Mouse (Mus musculus) hematopoietic stem cell, adult 5-6 weeks (primary cell): Measurements from ENCODE around the gene Milr1. TPM values are rescaled to one million over a fixed set of nuclear protein-coding genes. Genes with fewer than 3 reads are reported as not detected.
"Not testable (repeated sequence)": the region's sequence is repeated elsewhere in the genome, so short reads cannot be mapped to it uniquely, and the experiment has no call there.

Experiments
- ATAC-seq, 2 experiments: fragments of 125-278 bp in 1 of 2; replicated peaks in 1 of 2; 2 replicates each; pipeline ENCODE4 v1.8.0; 2016 to 2017; ENCODE audit warnings: inconsistent platforms in 2 of 2, mild to moderate bottlenecking in 2 of 2, moderate number of reproducible peaks in 2 of 2, low read depth in 1 of 2, moderate TSS enrichment in 1 of 2; ENCODE audit not compliant: low FRiP score in 2 of 2, poor library complexity in 2 of 2, severe bottlenecking in 2 of 2, insufficient read depth in 1 of 2, low TSS enrichment in 1 of 2
- total RNA-seq: library from RNA; stranded (forward); fragments of 172-1452, 232-1000 nt; gene quantifications from 2 replicates; pipeline ENCODE4 v1.2.3, GENCODE M21; 2017

The Milr1 gene
- 50.2 and 51.9 TPM in 2 replicates for total RNA-seq

GRCm38 (mm10) chr11:106751039-106752018, at the start of gene Milr1:
Gene Milr1, plus strand, starts transcription at chr11:106751226.
- ATAC-seq: peak; percentile 42 to 52

- no peak for ATAC-seq
These were observed 49.4 kb upstream of the Milr1 start for GRCm38 (mm10) chr11:106701589-106701988.

GRCm38 (mm10) chr11:106702584-106702983, 48.4 kb upstream of the Milr1 start:
- no peak for ATAC-seq

GRCm38 (mm10) chr11:106703931-106704330, 47.1 kb upstream of the Milr1 start:
- no peak for ATAC-seq

GRCm38 (mm10) chr11:106704399-106705111, 46.5 kb upstream of the Milr1 start:
- no peak for ATAC-seq

GRCm38 (mm10) chr11:106706212-106706611, 44.8 kb upstream of the Milr1 start:
- ATAC-seq: no peak

- no peak for ATAC-seq
These were observed 43.9 kb upstream of the Milr1 start for GRCm38 (mm10) chr11:106707085-106707484.

GRCm38 (mm10) chr11:106707866-106708265, 43.2 kb upstream of the Milr1 start:
- no peak for ATAC-seq

GRCm38 (mm10) chr11:106709227-106709985, 41.6 kb upstream of the Milr1 start:
- no peak for ATAC-seq

- no peak for ATAC-seq
These were observed 40.2 kb upstream of the Milr1 start for GRCm38 (mm10) chr11:106710789-106711188.

- ATAC-seq: peak; percentile 71 to 74
These were observed 36.0 kb upstream of the Milr1 start for GRCm38 (mm10) chr11:106715066-106715465.

GRCm38 (mm10) chr11:106716568-106716967, 34.5 kb upstream of the Milr1 start:
- ATAC-seq: peak in 1 of 2 experiments; percentile 15; a peak in 1 of 4 replicates

- ATAC-seq: no peak
These were observed 30.6 kb upstream of the Milr1 start for GRCm38 (mm10) chr11:106720379-106720778.

- ATAC-seq: peak in 1 of 2 experiments; percentile 59; a peak in 1 of 4 replicates
These were observed 28.1 kb upstream of the Milr1 start for GRCm38 (mm10) chr11:106722831-106723361.

- ATAC-seq: no peak
These were observed 27.4 kb upstream of the Milr1 start for GRCm38 (mm10) chr11:106723611-106724125.

GRCm38 (mm10) chr11:106724176-106724915, 26.7 kb upstream of the Milr1 start:
- ATAC-seq: no peak

GRCm38 (mm10) chr11:106724916-106725235, 26.1 kb upstream of the Milr1 start:
- not testable (repeated sequence) for ATAC-seq
